In genomic region chr8:95204039-95204380, GRCm38 (mm10) we compare ENCODE assay signal across 7 mouse cellular contexts. TPM values are rescaled to one million over a fixed set of nuclear protein-coding genes. Genes with fewer than 3 reads are reported as not detected.
DNase-seq lines count a peak whose midpoint lies in the region; ATAC-seq lines count a peak whose summit lies in the region.

No protein-coding gene starts in this region.

- H3K9me3 ChIP-seq in hindbrain, embryonic 15.5 days, result no peaks in the 10 kb centered on the region
- H3K9me3 ChIP-seq in midbrain, embryonic 10.5 days (replicated peaks), result no peaks in the 10 kb centered on the region

- no peaks in the 10 kb centered on the region for H3K36me3 ChIP-seq in hindbrain, embryonic 15.5 days
- H3K36me3 ChIP-seq in midbrain, embryonic 10.5 days, result no peaks in the 10 kb centered on the region

- no peak overlapping the region for H3K9ac ChIP-seq in hindbrain, embryonic 15.5 days

- H3K4me3 ChIP-seq in hindbrain, embryonic 15.5 days, result no peak overlapping the region
- no peak overlapping the region for H3K4me3 ChIP-seq in midbrain, embryonic 10.5 days

- peak; percentile 84 to 86 for DNase-seq in cerebellum, postnatal 14 days
- DNase-seq in gastrocnemius, adult 18-20 months (ENCODE audit: low spot score), result peak; percentile 79
- DNase-seq in left cerebral cortex, adult 18-20 months (ENCODE audit: low spot score in 2 of 2), result peak; percentile 67 to 83
- peak; percentile 77 for DNase-seq in midbrain, embryonic 10.5 days (ENCODE audit: low spot score)
- peak; percentile 13 to 16 for DNase-seq in right cerebral cortex, postnatal 36 days (ENCODE audit: low spot score in 2 of 2)

- no peak overlapping the region for H3K4me2 ChIP-seq in hindbrain, embryonic 15.5 days

- no peaks in the 10 kb centered on the region for H3K27me3 ChIP-seq in hindbrain, embryonic 15.5 days
- peaks cover 4% of the 10 kb centered on the region; the same call in 1 of the 2 replicates for H3K27me3 ChIP-seq in midbrain, embryonic 10.5 days (ENCODE audit: low read depth, poor library complexity, severe bottlenecking)

- H3K27ac ChIP-seq in hindbrain, embryonic 15.5 days (replicated peaks), result no peak overlapping the region
- no peak overlapping the region for H3K27ac ChIP-seq in midbrain, embryonic 10.5 days (replicated peaks)

- peaks cover 5% of the 10 kb centered on the region; the same call in 1 of the 2 replicates for H3K4me1 ChIP-seq in hindbrain, embryonic 15.5 days (replicated peaks)
- H3K4me1 ChIP-seq in midbrain, embryonic 10.5 days, result peaks cover 6% of the 10 kb centered on the region; the same call in 1 of the 2 replicates

- WGBS in hindbrain, embryonic 15.5 days, result 17% methylated on average over 10 of the region's 10 CpGs
- 16% methylated on average over 10 of the region's 10 CpGs for WGBS in midbrain, embryonic 10.5 days

- ATAC-seq in activated CD4-positive, CD25-positive, alpha-beta regulatory T cell, adult 4 months, result peak; percentile 32
- ATAC-seq in hindbrain, embryonic 15.5 days (ENCODE audit: low FRiP score, low read depth), result peak; percentile 82; the same call in 1 of the 2 replicates

RNA-seq across cellular contexts. Expression of gene Kifc3, which starts 1.4 kb away (rescaled TPM):
- polyA plus RNA-seq in activated CD4-positive, CD25-positive, alpha-beta regulatory T cell, adult 4 months (2017; shearing (Covaris generic)), result 1 to 10 TPM in 1 of 2 experiments, not detected in 1; 1.3 TPM
- total RNA-seq in gastrocnemius, adult 18-20 months (2021), result 10 to 100 TPM in 1 of 2 experiments, 1 to 10 TPM in 1; 8.7 to 14.5 TPM
- polyA plus RNA-seq in hindbrain, embryonic 15.5 days (2015; fragmentation: Nextera tagmentation; extraction: Ambion mirVana), result 26.5 and 30.2 TPM in 2 replicates
- total RNA-seq in left cerebral cortex, adult 18-20 months (2021), result 10 to 100 TPM; 55.9 to 58.7 TPM
- 4.1 and 5.2 TPM in 2 replicates for polyA plus RNA-seq in midbrain, embryonic 10.5 days (2016; fragmentation: Nextera tagmentation; extraction: Ambion mirVana)

Comparison
In these comparisons a context has a peak if more than half of its experiments do, and no peak if none do; other contexts are left out.
1. DNase-seq: peak in every context shown above with its lines; median percentile 85 in cerebellum, postnatal 14 days; 79 in gastrocnemius, adult 18-20 months; 77 in midbrain, embryonic 10.5 days; 75 in left cerebral cortex, adult 18-20 months; 14 in right cerebral cortex, postnatal 36 days.